Mouse (Mus musculus) thymus, adult 2 months (tissue): Measurements from ENCODE around the gene BC025446.

Source experiments
- CTCF ChIP-seq: fragments of 200-500 bp; IDR thresholded peaks from 2 replicates; pipeline ENCODE4 v1.5.1; 2012; ENCODE audit warnings: mild to moderate bottlenecking, control low read depth, low read length, moderate library complexity, borderline replicate concordance; ENCODE audit not compliant: control insufficient read depth, poor library complexity, insufficient read depth; ENCODE audit errors: extremely low read depth
- POLR2A ChIP-seq: fragments of 200-500 bp; IDR thresholded peaks from 2 replicates; pipeline ENCODE4 v1.6.1; 2012; ENCODE audit warnings: mild to moderate bottlenecking, low read length, control low read depth, moderate library complexity; ENCODE audit not compliant: control insufficient read depth, poor library complexity, insufficient read depth; ENCODE audit errors: extremely low read depth

GRCm38 (mm10) chr15:75254671-75255070, 38.5 kb downstream of the BC025446 start:
- TF ChIP-seq CTCF: no peak
- TF ChIP-seq POLR2A: no peak
